Mouse (Mus musculus) heart, adult 2 months (tissue): ENCODE measurements around the gene Pstpip1. TPM values are rescaled to one million over a fixed set of nuclear protein-coding genes. Genes with fewer than 3 reads are reported as not detected.

Experiments
- DNase-seq, 2 experiments: peaks; one replicate each; pipeline ENCODE4 v3.0.0; 2021
- H3K27ac ChIP-seq: fragments of 200-600 bp; 2 replicates; pipeline ENCODE4 v1.8.1; 2022
- H3K27me3 ChIP-seq: fragments of 200-500 bp; 2 replicates; pipeline ENCODE4 v1.6.1; 2012; ENCODE audit warnings: mild to moderate bottlenecking, low read length, inconsistent platforms, mixed read lengths; ENCODE audit not compliant: control insufficient read depth, insufficient read depth
- H3K36me3 ChIP-seq: fragments of 200-500 bp; 2 replicates; pipeline ENCODE4 v1.6.1; 2012; ENCODE audit warnings: low read length, inconsistent platforms; ENCODE audit not compliant: control insufficient read depth, insufficient read depth
- H3K4me1 ChIP-seq: fragments of 200-500 bp; 2 replicates; pipeline ENCODE4 v1.6.1; 2011; ENCODE audit warnings: low read length; ENCODE audit not compliant: control insufficient read depth, insufficient read depth
- H3K4me3 ChIP-seq: fragments of 200-600 bp; 2 replicates; pipeline ENCODE4 v1.8.1; 2022
- H3K79me2 ChIP-seq: fragments of 200-500 bp; replicated peaks from 2 replicates; pipeline ENCODE4 v1.6.1; 2012; ENCODE audit warnings: mild to moderate bottlenecking, inconsistent platforms, low read length, moderate library complexity, mixed read lengths; ENCODE audit not compliant: control insufficient read depth, insufficient read depth
- H3K9ac ChIP-seq: fragments of 200-500 bp; 2 replicates; pipeline ENCODE4 v1.6.1; 2012; ENCODE audit warnings: low read depth, mild to moderate bottlenecking, control low read depth, inconsistent platforms, low read length, mixed read lengths
- CTCF ChIP-seq: fragments of 200-600 bp; IDR thresholded peaks from 2 replicates; pipeline ENCODE4 v1.8.1; 2022; ENCODE audit warnings: antibody characterized with exemption, mild to moderate bottlenecking, moderate library complexity
- EP300 ChIP-seq: fragments of 200-500 bp; IDR thresholded peaks from 2 replicates; pipeline ENCODE4 v1.6.1; 2011; ENCODE audit warnings: low read depth, low read length, control low read depth; ENCODE audit not compliant: insufficient read depth
- POLR2A ChIP-seq: fragments of 200-500 bp; IDR thresholded peaks from 2 replicates; pipeline ENCODE4 v1.6.1; 2011; ENCODE audit warnings: mild to moderate bottlenecking, low read depth, low read length, control low read depth; ENCODE audit not compliant: insufficient read depth
- WGBS: fragments of 180-500 bp; shearing (Covaris S2); methylation state at CpG from one replicate; pipeline ENCODE4 v1.1.7; 2018; 5-methylcytosine and 5-hydroxymethylcytosine counted together
- intact Hi-C: fragments of 180-260 bp; cut with DNase I; formaldehyde crosslinking; loops from one replicate; pipeline ENCODE4 v1.15.1; 2025
- polyA plus RNA-seq: library from polyadenylated mRNA; depleted of rRNA; stranded (reverse); fragments of >200 nt; gene quantifications from 2 replicates; pipeline ENCODE4 v1.2.3, GENCODE M21; 2012
- total RNA-seq, 2 experiments: library from RNA; stranded (reverse); gene quantifications; 2 replicates each; pipeline ENCODE4 v1.2.3; 2021

The Pstpip1 gene
- total and polyA plus RNA-seq, 3 experiments = 1.5 to 4.0 (median 1.5) TPM

GRCm38 (mm10) chr9:56075264-56075663 is 14.5 kb upstream of the Pstpip1 start:
- Histone ChIP-seq H3K27me3 (no peaks in the 10 kb centered on the region), H3K4me3 (no peak overlapping the region), H3K36me3 (no peaks in the 10 kb centered on the region), H3K27ac (peak overlapping the region; percentile 61), H3K4me1 (peaks cover 4% of the 10 kb centered on the region), H3K9ac (no peak overlapping the region), H3K79me2 (no peaks in the 10 kb centered on the region)
- TF ChIP-seq EP300 = peak; percentile 68
- no peak for TF ChIP-seq POLR2A
- peak; percentile 83 for TF ChIP-seq CTCF
- DNase-seq = peak; percentile 44 to 77
- intact Hi-C loops = no loop called here
- 3% methylated on average over 4 of the region's 4 CpGs for WGBS

GRCm38 (mm10) chr9:56075901-56076620 is 13.7 kb upstream of the Pstpip1 start:
- DNase-seq = peak; percentile 42 to 55
- H3K27me3 ChIP-seq = no peaks in the 10 kb centered on the region
- no peak overlapping the region for H3K4me3 ChIP-seq
- 42% methylated on average over 7 of the region's 7 CpGs for WGBS
- no peaks in the 10 kb centered on the region for H3K36me3 ChIP-seq
- peaks cover 4% of the 10 kb centered on the region for H3K4me1 ChIP-seq
- TF ChIP-seq EP300 (no peak), POLR2A (no peak), CTCF (no peak)
- peak overlapping the region; percentile 56 for H3K27ac ChIP-seq
- H3K79me2 ChIP-seq = no peaks in the 10 kb centered on the region
- intact Hi-C loops = no loop called here
- no peak overlapping the region for H3K9ac ChIP-seq

GRCm38 (mm10) chr9:56079587-56079986 is 10.2 kb upstream of the Pstpip1 start:
- intact Hi-C loops = no loop called here
- no peak for TF ChIP-seq EP300
- no peak for TF ChIP-seq CTCF
- no peak for TF ChIP-seq POLR2A
- no peak overlapping the region for H3K9ac ChIP-seq

GRCm38 (mm10) chr9:56086524-56086923 is 3.2 kb upstream of the Pstpip1 start:
- TF ChIP-seq EP300 = no peak
- no peak for TF ChIP-seq CTCF
- no peak for TF ChIP-seq POLR2A
- intact Hi-C loops = no loop called here

More at GRCm38 (mm10) chr9:56079587-56079986, 10.2 kb upstream of the Pstpip1 start:
- Histone ChIP-seq H3K27me3 (no peaks in the 10 kb centered on the region), H3K4me1 (peaks cover 4% of the 10 kb centered on the region), H3K4me3 (no peak overlapping the region), H3K27ac (no peak overlapping the region), H3K36me3 (no peaks in the 10 kb centered on the region), H3K79me2 (no peaks in the 10 kb centered on the region)
- 66% methylated on average over 5 of the region's 5 CpGs for WGBS
- no peak for DNase-seq

GRCm38 (mm10) chr9:56090546-56091225 is 924 bp downstream of the Pstpip1 start:
- no peaks in the 10 kb centered on the region; the same call in 1 of the 2 replicates for H3K4me1 ChIP-seq
- H3K36me3 ChIP-seq = no peaks in the 10 kb centered on the region
- H3K4me3 ChIP-seq = no peak overlapping the region
- no peaks in the 10 kb centered on the region for H3K79me2 ChIP-seq
- peak overlapping the region; percentile 26 for H3K27ac ChIP-seq
- intact Hi-C loops = no loop called here
- no peaks in the 10 kb centered on the region for H3K27me3 ChIP-seq
- H3K9ac ChIP-seq = no peak overlapping the region; the same call in 1 of the 2 replicates
- TF ChIP-seq POLR2A (no peak), EP300 (no peak), CTCF (no peak)
- WGBS = 66% methylated on average over 5 of the region's 5 CpGs
- DNase-seq = no peak

More at GRCm38 (mm10) chr9:56086524-56086923, 3.2 kb upstream of the Pstpip1 start:
- Histone ChIP-seq H3K27me3 (no peaks in the 10 kb centered on the region), H3K4me1 (no peaks in the 10 kb centered on the region), H3K4me3 (no peak overlapping the region), H3K79me2 (no peaks in the 10 kb centered on the region), H3K36me3 (no peaks in the 10 kb centered on the region), H3K9ac (no peak overlapping the region), H3K27ac (no peak overlapping the region)
- no peak for DNase-seq
- WGBS = 83% methylated on average over 5 of the region's 5 CpGs

- no peak overlapping the region for H3K4me3 ChIP-seq
- no peak overlapping the region for H3K9ac ChIP-seq
- no peaks in the 10 kb centered on the region for H3K36me3 ChIP-seq
- H3K4me1 ChIP-seq = no peaks in the 10 kb centered on the region; the same call in 1 of the 2 replicates
- intact Hi-C loops = no loop called here
- H3K27ac ChIP-seq = no peak overlapping the region
- H3K27me3 ChIP-seq = no peaks in the 10 kb centered on the region
- no peak for DNase-seq
- TF ChIP-seq CTCF (peak; percentile 47), POLR2A (no peak), EP300 (no peak)
- 65% methylated on average over 2 of the region's 2 CpGs for WGBS
- no peaks in the 10 kb centered on the region for H3K79me2 ChIP-seq
These were observed 2.3 kb downstream of the Pstpip1 start for GRCm38 (mm10) chr9:56092102-56092501.
